Mouse (Mus musculus): ENCODE results near the gene Mov10. TPM values are rescaled to one million over a fixed set of nuclear protein-coding genes. Genes with fewer than 3 reads are reported as not detected.

Gene Mov10
- polyA plus RNA-seq, 1 experiment: 3.2 TPM

GRCm38 (mm10) chr3:104792360-104793270, 25.7 kb downstream of the Mov10 start:
- no peak for TF ChIP-seq POLR2A (IDR thresholded peaks at IDR 0.05; ENCODE audit: borderline replicate concordance, insufficient read depth, low read length)
- TF ChIP-seq CTCF (IDR thresholded peaks at IDR 0.05; ENCODE audit: borderline replicate concordance, insufficient read depth, low read depth, low read length): no peak
- no peak overlapping the region for H3K4me3 ChIP-seq (replicated peaks; ENCODE audit: insufficient read depth, low read depth, low read length)
- no peak overlapping the region for H3K27ac ChIP-seq (ENCODE audit: insufficient read depth, low read length)
- DNase-seq: no peak
- H3K27me3 ChIP-seq (ENCODE audit: control insufficient read depth, insufficient read depth, low read length): peaks cover 2% of the 10 kb centered on the region; the same call in 1 of the 2 replicates
- peaks cover 3% of the 10 kb centered on the region; the same call in 1 of the 2 replicates for H3K4me1 ChIP-seq (ENCODE audit: control insufficient read depth, insufficient read depth, low read length)
- 69% methylated on average over 15 of the region's 15 CpGs for WGBS

- 85% methylated on average over 8 of the region's 8 CpGs for WGBS
- Histone ChIP-seq H3K27ac (ENCODE audit: insufficient read depth, low read length) (no peak overlapping the region), H3K4me3 (replicated peaks; ENCODE audit: insufficient read depth, low read depth, low read length) (no peak overlapping the region), H3K4me1 (ENCODE audit: control insufficient read depth, insufficient read depth, low read length) (peaks cover 3% of the 10 kb centered on the region; the same call in 1 of the 2 replicates), H3K27me3 (ENCODE audit: control insufficient read depth, insufficient read depth, low read length) (peaks cover 2% of the 10 kb centered on the region; the same call in 1 of the 2 replicates)
- TF ChIP-seq POLR2A (IDR thresholded peaks at IDR 0.05; ENCODE audit: borderline replicate concordance, insufficient read depth, low read length): no peak
- no peak for TF ChIP-seq CTCF (IDR thresholded peaks at IDR 0.05; ENCODE audit: borderline replicate concordance, insufficient read depth, low read depth, low read length)
- no peak for DNase-seq
These were observed 26.7 kb downstream of the Mov10 start for GRCm38 (mm10) chr3:104791671-104792070.

- Histone ChIP-seq H3K4me1 (ENCODE audit: control insufficient read depth, insufficient read depth, low read length) (peaks cover 3% of the 10 kb centered on the region; the same call in 1 of the 2 replicates), H3K4me3 (replicated peaks; ENCODE audit: insufficient read depth, low read depth, low read length) (no peak overlapping the region), H3K27me3 (ENCODE audit: control insufficient read depth, insufficient read depth, low read length) (peaks cover 2% of the 10 kb centered on the region; the same call in 1 of the 2 replicates), H3K27ac (ENCODE audit: insufficient read depth, low read length) (no peak overlapping the region)
- no peak for DNase-seq
- 61% methylated on average over 4 of the region's 4 CpGs for WGBS
- TF ChIP-seq CTCF (IDR thresholded peaks at IDR 0.05; ENCODE audit: borderline replicate concordance, insufficient read depth, low read depth, low read length): no peak
- no peak for TF ChIP-seq POLR2A (IDR thresholded peaks at IDR 0.05; ENCODE audit: borderline replicate concordance, insufficient read depth, low read length)
These were observed 27.3 kb downstream of the Mov10 start for GRCm38 (mm10) chr3:104791017-104791416.

GRCm38 (mm10) chr3:104790401-104790937, 27.9 kb downstream of the Mov10 start:
- Histone ChIP-seq H3K4me1 (ENCODE audit: control insufficient read depth, insufficient read depth, low read length) (peaks cover 3% of the 10 kb centered on the region; the same call in 1 of the 2 replicates), H3K4me3 (replicated peaks; ENCODE audit: insufficient read depth, low read depth, low read length) (no peak overlapping the region), H3K27ac (ENCODE audit: insufficient read depth, low read length) (no peak overlapping the region), H3K27me3 (ENCODE audit: control insufficient read depth, insufficient read depth, low read length) (peaks cover 2% of the 10 kb centered on the region; the same call in 1 of the 2 replicates)
- TF ChIP-seq CTCF (IDR thresholded peaks at IDR 0.05; ENCODE audit: borderline replicate concordance, insufficient read depth, low read depth, low read length) (no peak), POLR2A (IDR thresholded peaks at IDR 0.05; ENCODE audit: borderline replicate concordance, insufficient read depth, low read length) (no peak)
- WGBS: 62% methylated on average over 6 of the region's 6 CpGs
- no peak for DNase-seq

- no peak overlapping the region for H3K27ac ChIP-seq (ENCODE audit: insufficient read depth, low read length)
- peaks cover 2% of the 10 kb centered on the region; the same call in 1 of the 2 replicates for H3K27me3 ChIP-seq (ENCODE audit: control insufficient read depth, insufficient read depth, low read length)
- TF ChIP-seq POLR2A (IDR thresholded peaks at IDR 0.05; ENCODE audit: borderline replicate concordance, insufficient read depth, low read length): no peak
These were observed 28.5 kb downstream of the Mov10 start for GRCm38 (mm10) chr3:104789822-104790221.

GRCm38 (mm10) chr3:104789312-104789605, 29.1 kb downstream of the Mov10 start:
- 0 out of 2 replicates have a peak overlapping the region, but pooled peaks have one; percentile 50 for H3K27ac ChIP-seq (ENCODE audit: insufficient read depth, low read length)
- H3K4me1 ChIP-seq (ENCODE audit: control insufficient read depth, insufficient read depth, low read length): peaks cover 3% of the 10 kb centered on the region; the same call in 1 of the 2 replicates
- DNase-seq: no peak
- whole genome bisulfite sequencing: 25% methylated on average over 10 of the region's 10 CpGs
- H3K4me3 ChIP-seq (replicated peaks; ENCODE audit: insufficient read depth, low read depth, low read length): peak overlapping the region; percentile 43
- no peak for TF ChIP-seq CTCF (IDR thresholded peaks at IDR 0.05; ENCODE audit: borderline replicate concordance, insufficient read depth, low read depth, low read length)
- H3K27me3 ChIP-seq (ENCODE audit: control insufficient read depth, insufficient read depth, low read length): peaks cover 2% of the 10 kb centered on the region; the same call in 1 of the 2 replicates

More at GRCm38 (mm10) chr3:104789822-104790221, 28.5 kb downstream of the Mov10 start:
- DNase-seq: peak in 1 of 2 experiments; percentile 27
- H3K4me1 ChIP-seq (ENCODE audit: control insufficient read depth, insufficient read depth, low read length): peaks cover 3% of the 10 kb centered on the region; the same call in 1 of the 2 replicates
- WGBS: 42% methylated on average over 13 of the region's 13 CpGs
- no peak overlapping the region for H3K4me3 ChIP-seq (replicated peaks; ENCODE audit: insufficient read depth, low read depth, low read length)

GRCm38 (mm10) chr3:104788561-104789311, 29.6 kb downstream of the Mov10 start:
- Histone ChIP-seq H3K27me3 (ENCODE audit: control insufficient read depth, insufficient read depth, low read length) (peaks cover 2% of the 10 kb centered on the region; the same call in 1 of the 2 replicates), H3K4me1 (ENCODE audit: control insufficient read depth, insufficient read depth, low read length) (peaks cover 3% of the 10 kb centered on the region; the same call in 1 of the 2 replicates), H3K4me3 (replicated peaks; ENCODE audit: insufficient read depth, low read depth, low read length) (peak overlapping the region; percentile 54), H3K27ac (ENCODE audit: insufficient read depth, low read length) (0 out of 2 replicates have a peak overlapping the region, but pooled peaks have one; percentile 50)
- no peak for TF ChIP-seq POLR2A (IDR thresholded peaks at IDR 0.05; ENCODE audit: borderline replicate concordance, insufficient read depth, low read length)
- TF ChIP-seq CTCF (IDR thresholded peaks at IDR 0.05; ENCODE audit: borderline replicate concordance, insufficient read depth, low read depth, low read length): peak; percentile 66
- DNase-seq: peak; percentile 52 to 54
- WGBS: under 1% methylated on average over 49 of the region's 52 CpGs
